Mouse (Mus musculus) midbrain, embryonic 16.5 days (tissue): ENCODE measurements around the gene Itln1. TPM values are rescaled to one million over a fixed set of nuclear protein-coding genes. Genes with fewer than 3 reads are reported as not detected.
A peak's percentile ranks its signal among the peaks of the same experiment; 100 is the strongest.

Experiments
- ATAC-seq: fragments of 200-750 bp; cut with Nextera tagmentation; 2 replicates; pipeline ENCODE4 v1.8.0; 2017; ENCODE audit warnings: moderate TSS enrichment
- H3K27ac ChIP-seq: fragments of 300-500 bp; sonication (generic); 2 replicates; pipeline ENCODE4 v1.5.1; 2014; ENCODE audit warnings: mild to moderate bottlenecking, low read length, mixed read lengths
- H3K27me3 ChIP-seq: fragments of 300-500 bp; sonication (generic); 2 replicates; pipeline ENCODE4 v1.6.1; 2014; ENCODE audit warnings: low read depth, low read length, mixed read lengths; ENCODE audit not compliant: control insufficient read depth, insufficient read depth
- H3K36me3 ChIP-seq: fragments of 300-500 bp; sonication (generic); 2 replicates; pipeline ENCODE4 v1.6.1; 2014; ENCODE audit warnings: mild to moderate bottlenecking, low read length, moderate library complexity, mixed read lengths; ENCODE audit not compliant: control insufficient read depth, insufficient read depth
- H3K4me1 ChIP-seq: fragments of 300-500 bp; sonication (generic); 2 replicates; pipeline ENCODE4 v1.6.1; 2014; ENCODE audit warnings: mild to moderate bottlenecking, low read length, mixed read lengths; ENCODE audit not compliant: control insufficient read depth, insufficient read depth
- H3K4me2 ChIP-seq: fragments of 300-500 bp; sonication (generic); 2 replicates; pipeline ENCODE4 v1.6.1; 2014; ENCODE audit warnings: mild to moderate bottlenecking, low read length, mixed read lengths
- H3K4me3 ChIP-seq: fragments of 300-500 bp; sonication (generic); 2 replicates; pipeline ENCODE4 v1.5.1; 2014; ENCODE audit warnings: low read depth, mild to moderate bottlenecking, low read length, moderate library complexity, mixed read lengths
- H3K9ac ChIP-seq: fragments of 300-500 bp; sonication (generic); 2 replicates; pipeline ENCODE4 v1.6.1; 2014; ENCODE audit warnings: low read depth, low read length, mixed read lengths
- H3K9me3 ChIP-seq: fragments of 300-500 bp; sonication (generic); replicated peaks from 2 replicates; pipeline ENCODE4 v1.6.1; 2014; ENCODE audit warnings: mild to moderate bottlenecking, low read length, mixed read lengths; ENCODE audit not compliant: control insufficient read depth, poor library complexity, severe bottlenecking
- WGBS: fragments of 180-500 bp; shearing (Covaris S2); extraction: QIAGEN DNeasy Blood & Tissue Kit; methylation state at CpG from one replicate; pipeline ENCODE4 v1.1.7; 2014; 5-methylcytosine and 5-hydroxymethylcytosine counted together
- polyA plus RNA-seq: library from polyadenylated mRNA; unstranded; fragments of >200 nt; fragmentation: Nextera tagmentation; extraction: Ambion mirVana; gene quantifications from 2 replicates; pipeline ENCODE4 v1.2.1, GENCODE M21; 2015

Gene Itln1
- polyA plus RNA-seq, 1 experiment from 2014 or later, result not detected

GRCm38 (mm10) chr1:171534557-171534956 is 537 bp downstream of the Itln1 start:
- Histone ChIP-seq H3K4me3 (no peak overlapping the region), H3K4me1 (no peaks in the 10 kb centered on the region), H3K27ac (no peak overlapping the region), H3K9me3 (no peaks in the 10 kb centered on the region), H3K9ac (no peak overlapping the region), H3K4me2 (no peak overlapping the region), H3K36me3 (no peaks in the 10 kb centered on the region), H3K27me3 (no peaks in the 10 kb centered on the region)
- ATAC-seq, result no peak

GRCm38 (mm10) chr1:171532830-171533229 is 2.3 kb downstream of the Itln1 start:
- Histone ChIP-seq H3K27me3 (no peaks in the 10 kb centered on the region), H3K4me3 (no peak overlapping the region), H3K27ac (no peak overlapping the region), H3K9ac (no peak overlapping the region), H3K9me3 (no peaks in the 10 kb centered on the region), H3K36me3 (no peaks in the 10 kb centered on the region), H3K4me2 (no peak overlapping the region), H3K4me1 (no peaks in the 10 kb centered on the region)
- 68% methylated on average over 2 of the region's 2 CpGs for WGBS
- ATAC-seq, result no peak

GRCm38 (mm10) chr1:171531367-171531766 is 3.7 kb downstream of the Itln1 start:
- Histone ChIP-seq H3K27ac (no peak overlapping the region), H3K9me3 (no peaks in the 10 kb centered on the region), H3K9ac (no peak overlapping the region), H3K4me2 (no peak overlapping the region), H3K4me3 (no peak overlapping the region), H3K27me3 (no peaks in the 10 kb centered on the region), H3K4me1 (no peaks in the 10 kb centered on the region), H3K36me3 (no peaks in the 10 kb centered on the region)
- 97% methylated on average over 4 of the region's 4 CpGs for WGBS
- no peak for ATAC-seq

GRCm38 (mm10) chr1:171515557-171515956 is 19.5 kb downstream of the Itln1 start:
- H3K27ac ChIP-seq, result no peak overlapping the region
- H3K4me2 ChIP-seq, result no peak overlapping the region
- 86% methylated on average over 4 of the region's 4 CpGs for WGBS
- no peaks in the 10 kb centered on the region for H3K27me3 ChIP-seq
- ATAC-seq, result no peak
- H3K4me1 ChIP-seq, result no peaks in the 10 kb centered on the region
- H3K36me3 ChIP-seq, result no peaks in the 10 kb centered on the region
- no peaks in the 10 kb centered on the region for H3K9me3 ChIP-seq
- H3K4me3 ChIP-seq, result no peak overlapping the region
- H3K9ac ChIP-seq, result no peak overlapping the region

- H3K4me3 ChIP-seq, result no peak overlapping the region
- WGBS, result 0% methylated on average over 1 of the region's 1 CpGs
- H3K9me3 ChIP-seq, result no peaks in the 10 kb centered on the region
- no peak overlapping the region for H3K27ac ChIP-seq
- no peaks in the 10 kb centered on the region for H3K27me3 ChIP-seq
- ATAC-seq, result no peak
- no peak overlapping the region for H3K4me2 ChIP-seq
- H3K4me1 ChIP-seq, result no peaks in the 10 kb centered on the region
- H3K36me3 ChIP-seq, result no peaks in the 10 kb centered on the region
- no peak overlapping the region for H3K9ac ChIP-seq
These were observed 20.1 kb downstream of the Itln1 start for GRCm38 (mm10) chr1:171515039-171515438.

GRCm38 (mm10) chr1:171513760-171514159 is 21.3 kb downstream of the Itln1 start:
- Histone ChIP-seq H3K27me3 (no peaks in the 10 kb centered on the region), H3K36me3 (no peaks in the 10 kb centered on the region), H3K4me3 (no peak overlapping the region), H3K9ac (no peak overlapping the region), H3K4me2 (no peak overlapping the region), H3K9me3 (no peaks in the 10 kb centered on the region), H3K27ac (no peak overlapping the region), H3K4me1 (no peaks in the 10 kb centered on the region)
- ATAC-seq, result no peak
- 97% methylated on average over 1 of the region's 1 CpGs for WGBS

- 88% methylated on average over 2 of the region's 2 CpGs for WGBS
- H3K4me2 ChIP-seq, result no peak overlapping the region
- H3K9ac ChIP-seq, result no peak overlapping the region
- no peaks in the 10 kb centered on the region for H3K27me3 ChIP-seq
- H3K4me3 ChIP-seq, result no peak overlapping the region
- H3K27ac ChIP-seq, result no peak overlapping the region
- ATAC-seq, result no peak
- H3K36me3 ChIP-seq, result no peaks in the 10 kb centered on the region
- no peaks in the 10 kb centered on the region for H3K4me1 ChIP-seq
- H3K9me3 ChIP-seq, result no peaks in the 10 kb centered on the region
These were observed 21.9 kb downstream of the Itln1 start for GRCm38 (mm10) chr1:171513234-171513633.

GRCm38 (mm10) chr1:171504586-171504985 is 30.5 kb downstream of the Itln1 start:
- Histone ChIP-seq H3K27ac (peak overlapping the region; percentile 66; the same call in 1 of the 2 replicates), H3K4me1 (peaks cover 13% of the 10 kb centered on the region), H3K36me3 (0 out of 2 replicates have a peak, but pooled peaks cover 7% of the 10 kb centered on the region), H3K4me3 (peak overlapping the region; percentile 69), H3K4me2 (peak overlapping the region; percentile 69), H3K9ac (peak overlapping the region; percentile 59; the same call in 1 of the 2 replicates), H3K9me3 (no peaks in the 10 kb centered on the region), H3K27me3 (no peaks in the 10 kb centered on the region)
- ATAC-seq, result no peak
- 65% methylated on average over 4 of the region's 4 CpGs for whole genome bisulfite sequencing

GRCm38 (mm10) chr1:171503592-171504291 is 31.4 kb downstream of the Itln1 start:
- H3K4me1 ChIP-seq, result peaks cover 13% of the 10 kb centered on the region
- peak overlapping the region; percentile 69 for H3K4me3 ChIP-seq
- peak overlapping the region; percentile 87 for H3K9ac ChIP-seq
- 0 out of 2 replicates have a peak, but pooled peaks cover 7% of the 10 kb centered on the region for H3K36me3 ChIP-seq
- peak overlapping the region; percentile 97 for H3K27ac ChIP-seq
- ATAC-seq, result peak; percentile 73
- WGBS, result under 1% methylated on average over 53 of the region's 53 CpGs
- no peaks in the 10 kb centered on the region for H3K9me3 ChIP-seq
- H3K27me3 ChIP-seq, result no peaks in the 10 kb centered on the region
- peak overlapping the region; percentile 68 for H3K4me2 ChIP-seq
